Mouse (Mus musculus) G1E (cell line): ENCODE measurements around the gene Btbd17.

Experiments used
- CTCF ChIP-seq: IDR thresholded peaks from 2 replicates; pipeline ENCODE4 v1.5.1; 2012; ENCODE audit warnings: low read depth, low read length, inconsistent platforms, mixed read lengths
- GATA1 ChIP-seq: IDR thresholded peaks from 2 replicates; pipeline ENCODE4 v1.6.1; 2012; ENCODE audit warnings: borderline replicate concordance, low read length, inconsistent platforms, mixed read lengths
- GATA2 ChIP-seq: IDR thresholded peaks from 2 replicates; pipeline ENCODE4 v1.6.1; 2012; ENCODE audit warnings: low read depth, low read length, inconsistent platforms, borderline replicate concordance
- POLR2AphosphoS5 ChIP-seq: IDR thresholded peaks from 2 replicates; pipeline ENCODE4 v1.6.1; 2012; ENCODE audit warnings: low read depth, low read length, inconsistent platforms; ENCODE audit not compliant: insufficient replicate concordance
- TAL1 ChIP-seq: conservative IDR thresholded peaks from 2 replicates; pipeline ENCODE4 v1.6.1; 2012; ENCODE audit warnings: low read depth, low read length, inconsistent platforms, mixed read lengths

DNA sequence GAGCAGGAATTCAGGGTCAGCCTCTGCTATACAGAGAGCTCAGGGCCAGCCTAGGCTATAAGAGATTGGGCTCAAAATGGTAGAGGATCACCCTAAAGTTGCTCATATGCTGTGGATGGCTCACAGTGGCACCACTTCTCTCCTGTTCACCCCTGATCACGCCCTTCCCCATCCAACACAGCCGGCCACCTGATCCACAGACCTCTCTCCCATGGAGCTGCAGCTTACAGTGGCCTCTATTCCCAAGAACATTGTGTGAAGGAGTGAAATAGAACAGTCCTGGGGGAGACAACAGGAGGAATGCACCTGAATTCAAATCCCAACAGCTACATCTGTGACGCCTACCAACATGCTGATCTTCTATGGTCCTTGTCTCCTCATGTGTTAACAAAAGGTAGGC, 2.9 kb upstream of the Btbd17 start, which contains the start of gene Gpr142:
- TF ChIP-seq CTCF (no peak), GATA1 (no peak), POLR2AphosphoS5 (no peak), TAL1 (no peak), GATA2 (no peak)
